Mouse (Mus musculus) fibroblast of lung, adult 2 months (primary cell): ENCODE results near the gene Sox2.

Source experiments
- DNase-seq: peaks from one replicate; pipeline ENCODE4 v3.0.0-alpha.2; 2011; ENCODE audit warnings: low read depth

Sox2 gene

DNA sequence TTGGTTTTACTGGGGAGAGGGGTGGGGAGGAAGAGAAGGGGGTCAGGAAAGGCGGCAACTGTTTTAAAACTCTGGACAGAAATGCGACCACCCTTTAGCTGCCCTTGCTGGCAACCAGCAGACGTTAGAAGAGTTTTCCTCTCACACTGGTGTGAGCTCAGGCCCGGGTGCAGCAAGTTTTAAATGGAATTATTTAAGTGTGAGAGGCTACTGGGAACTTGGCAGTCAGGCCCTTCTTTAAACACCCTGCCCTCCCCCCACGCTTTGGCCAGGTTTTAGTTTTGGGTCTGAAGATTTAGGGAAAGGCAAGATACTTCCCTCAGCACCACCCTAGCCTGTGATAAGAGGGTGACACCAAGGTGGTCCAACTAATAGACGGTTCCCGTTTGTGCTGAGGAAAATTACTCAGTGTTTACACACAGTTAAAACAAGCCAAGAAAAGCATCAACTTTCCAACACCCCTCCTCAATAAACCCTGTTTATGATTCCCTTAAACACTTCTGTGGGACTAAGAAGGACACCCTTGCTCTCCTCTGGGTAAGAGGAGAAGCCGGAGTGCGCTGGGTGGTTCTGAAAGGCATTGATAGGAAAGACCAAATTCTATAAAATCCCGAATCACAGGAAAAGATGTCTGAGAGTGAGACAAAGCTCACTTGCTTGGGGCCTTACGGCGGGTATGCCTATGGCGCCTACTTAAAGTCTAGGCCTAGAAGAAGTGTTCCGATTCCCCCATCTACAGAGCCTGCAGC, 10.5 kb downstream of the Sox2 start:
- DNase-seq = no peak

- no peak for DNase-seq
Measured at GRCm38 (mm10) chr3:34661341-34662007, 11.3 kb downstream of the Sox2 start.

DNA sequence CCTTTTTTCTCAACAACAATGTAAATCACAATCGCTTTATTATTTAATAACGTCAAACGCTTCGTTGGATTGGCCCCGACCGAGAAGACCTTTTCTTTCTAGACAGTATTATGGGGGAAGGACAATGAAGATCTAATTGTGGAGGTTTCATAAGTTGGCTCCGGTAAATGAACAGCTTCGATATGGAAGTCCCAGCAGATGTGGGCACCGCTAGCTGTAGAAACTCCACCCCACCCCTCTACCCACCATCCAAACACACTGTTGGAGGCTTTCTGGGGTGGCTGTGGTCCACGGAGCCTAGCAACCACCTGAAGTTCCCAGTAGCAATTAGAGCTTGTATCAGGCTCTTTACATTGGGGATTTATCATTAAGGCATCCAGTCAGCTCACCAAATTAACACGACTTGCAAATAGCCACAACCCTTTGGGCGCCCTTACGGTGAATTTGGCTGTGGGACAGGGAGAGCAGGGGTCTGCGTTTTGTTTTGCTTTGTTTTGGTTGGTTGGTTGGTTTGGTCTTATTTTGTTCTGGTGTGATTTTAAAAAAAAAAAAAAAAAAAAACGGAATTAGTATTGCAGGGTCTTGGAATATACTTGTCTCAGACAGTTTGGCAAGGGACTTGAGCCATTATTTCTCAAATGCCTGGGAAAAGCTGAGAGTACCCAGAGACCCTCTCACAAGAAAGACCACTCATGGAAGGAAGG, 12.0 kb downstream of the Sox2 start:
- DNase-seq = no peak

DNA sequence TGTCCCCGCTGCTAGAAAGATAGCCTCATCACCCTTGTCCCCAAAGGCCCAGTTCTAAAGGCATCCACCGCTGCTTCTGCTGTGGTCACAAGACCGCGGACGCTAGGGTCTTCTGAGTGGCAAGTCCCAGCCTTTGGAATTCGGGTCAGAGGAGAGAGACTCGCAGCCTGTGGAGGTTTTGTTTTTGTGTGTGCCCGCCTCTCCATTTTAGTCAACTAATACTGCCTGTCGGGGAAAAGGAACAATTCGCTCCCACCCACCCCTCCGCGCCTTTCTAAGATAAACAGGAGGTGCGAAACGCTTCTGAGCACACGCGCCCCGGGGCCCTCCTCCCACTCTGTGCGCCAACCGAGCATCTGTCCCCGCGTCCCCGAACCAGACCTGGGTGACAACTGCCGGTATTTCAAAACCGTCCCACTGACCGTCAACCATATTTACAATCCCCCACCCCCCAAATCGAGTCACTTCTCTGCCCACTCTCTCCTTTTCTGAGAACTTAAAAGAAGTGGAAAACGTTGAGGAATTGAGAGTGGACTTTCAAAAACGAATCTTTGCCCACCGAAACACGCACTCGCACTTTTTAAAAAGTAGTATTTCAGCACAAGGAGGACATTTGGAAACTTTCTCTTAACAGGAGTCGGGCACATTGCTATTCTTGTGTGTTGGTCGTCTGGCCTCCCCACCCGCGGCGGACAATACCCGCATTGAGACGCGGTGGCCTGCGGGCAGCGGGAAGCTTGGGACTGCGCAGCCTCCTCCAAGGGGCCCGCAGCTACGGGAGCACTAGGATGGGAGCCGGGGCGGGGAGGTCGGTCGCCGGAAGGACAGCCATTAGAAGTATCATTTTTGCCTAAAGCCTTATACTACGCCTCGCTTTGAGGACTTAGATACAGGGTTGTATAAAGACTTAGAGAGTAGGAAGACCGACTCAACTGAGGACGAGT, 12.8 kb downstream of the Sox2 start:
- no peak for DNase-seq

DNA sequence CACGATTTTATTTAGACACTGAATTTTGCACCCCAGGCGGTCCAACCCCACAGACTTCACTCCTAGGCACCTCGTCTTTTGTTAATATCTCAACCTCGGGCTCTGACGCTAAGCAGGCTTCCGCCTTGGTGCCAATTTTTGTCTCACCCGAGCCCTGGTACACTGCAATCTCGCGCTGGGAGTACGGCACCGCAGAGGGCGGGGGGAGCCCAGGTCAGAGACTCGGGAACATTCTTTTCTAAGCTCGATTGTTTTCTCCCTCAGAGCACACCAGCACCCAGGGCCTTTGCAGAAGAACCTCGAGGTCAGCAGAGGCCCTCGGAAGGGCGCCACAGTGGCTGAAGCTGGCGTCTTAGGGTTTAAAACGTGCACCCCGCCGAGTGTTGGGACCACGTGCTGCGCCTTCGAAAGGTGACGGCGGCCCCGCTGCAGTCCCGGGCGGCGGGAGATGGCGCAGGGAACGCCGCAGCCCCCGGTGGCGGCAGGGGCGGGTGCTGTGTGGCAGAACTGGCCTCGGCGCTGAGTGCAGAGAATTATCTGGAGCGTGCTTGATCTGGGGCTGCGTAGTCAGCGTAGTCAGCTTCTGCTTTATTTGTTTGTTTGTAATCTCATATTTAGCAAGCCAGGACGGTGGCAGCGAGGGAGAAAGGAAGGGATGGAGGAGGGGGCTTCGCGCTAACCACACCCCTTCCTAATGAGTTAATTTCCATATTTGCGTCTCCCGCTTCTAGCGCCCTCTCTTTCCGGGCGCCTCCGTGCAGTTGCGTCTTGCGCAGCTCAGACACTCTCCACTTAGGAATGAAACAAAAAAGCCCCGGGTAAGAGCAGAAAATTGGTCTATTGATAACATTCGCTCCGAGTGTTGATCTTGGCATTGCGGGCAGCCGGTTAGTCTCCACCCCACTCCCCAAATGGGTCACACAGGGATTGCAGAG, 13.8 kb downstream of the Sox2 start:
- no peak for DNase-seq

DNA sequence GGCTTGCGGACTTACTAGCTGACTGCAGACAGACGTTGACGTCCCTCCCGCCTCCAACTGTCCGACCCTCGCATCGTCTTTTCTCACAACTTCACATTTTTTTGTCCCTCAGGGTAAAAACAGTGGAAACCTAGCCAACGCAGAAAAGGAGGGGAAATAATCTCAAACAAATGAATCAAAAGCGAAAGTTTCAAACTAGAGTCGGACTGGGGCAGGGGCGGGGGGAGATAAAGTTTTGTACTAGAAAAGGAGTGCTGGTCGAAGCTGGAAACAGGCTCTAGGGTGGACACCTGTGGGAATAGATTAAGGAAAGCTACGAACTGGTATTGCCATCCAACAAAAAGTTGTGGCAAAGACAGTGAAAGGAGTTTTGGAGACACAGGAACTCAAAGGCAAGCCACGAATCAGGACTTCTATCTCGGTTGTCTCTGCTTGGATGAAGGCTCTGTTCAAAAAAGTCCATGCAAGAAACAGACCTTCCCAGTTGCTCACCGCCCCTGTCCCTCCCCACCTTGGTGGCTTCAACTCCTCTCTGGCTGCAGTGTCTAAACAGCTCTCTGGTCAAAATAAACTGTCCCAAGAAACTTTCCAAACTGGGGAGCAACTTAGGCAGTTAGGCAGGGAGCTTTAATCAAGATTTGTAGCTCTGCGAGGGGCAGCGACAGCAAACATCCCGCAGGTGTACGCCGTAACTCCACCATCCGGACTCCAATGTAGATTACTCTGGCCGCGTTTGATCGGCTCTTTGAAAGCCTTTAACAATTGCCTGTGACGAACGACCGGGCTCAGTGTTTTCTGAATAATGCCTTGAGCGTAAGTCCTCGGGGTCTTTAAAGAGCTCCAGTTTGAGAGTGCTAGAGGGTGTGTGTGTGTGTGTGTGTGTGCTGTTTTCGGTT, 14.7 kb downstream of the Sox2 start:
- DNase-seq = no peak

DNA sequence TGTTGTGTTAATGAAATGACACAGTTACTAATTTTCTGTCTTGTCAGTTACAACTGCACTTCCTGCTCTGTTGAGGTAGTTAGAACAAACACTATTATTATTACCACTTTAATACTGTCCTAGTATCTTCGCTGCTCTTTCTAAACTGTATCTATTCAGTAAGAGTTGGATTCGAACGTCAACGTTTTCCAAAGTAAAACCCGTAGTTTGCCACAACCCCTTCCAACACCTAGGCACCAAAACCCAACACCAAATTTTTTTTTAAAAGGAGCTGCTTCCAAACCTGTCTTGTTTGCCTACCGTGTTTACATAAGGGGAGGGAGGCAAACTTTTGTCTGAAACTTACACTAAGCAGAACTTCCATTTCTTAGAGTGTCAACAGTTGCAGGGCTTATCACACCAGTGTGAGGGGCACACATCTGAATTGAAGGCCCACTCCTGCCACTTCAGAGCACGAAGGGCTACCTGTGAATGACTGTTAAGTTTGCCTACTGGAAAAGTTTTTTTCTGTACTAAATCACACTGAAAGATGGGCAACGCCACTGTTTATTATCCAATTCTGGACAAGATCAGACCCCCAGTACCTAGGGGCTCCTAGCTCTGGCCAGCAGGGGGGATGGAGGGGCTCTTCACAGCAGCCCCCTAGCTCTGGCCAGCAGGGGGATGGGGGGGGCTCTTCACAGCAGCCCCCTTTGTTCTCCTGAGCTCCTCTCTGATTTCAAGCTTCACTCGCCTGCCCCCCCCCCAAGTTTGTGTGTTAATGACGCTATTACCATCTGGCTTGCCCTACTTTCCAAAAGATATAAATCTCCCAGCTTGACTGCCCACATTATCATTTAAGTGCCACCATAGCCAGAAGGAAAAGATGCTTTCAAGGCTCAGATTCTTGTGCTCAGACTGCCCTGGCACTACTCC, 15.8 kb downstream of the Sox2 start:
- DNase-seq = no peak

GRCm38 (mm10) chr3:34667180-34667579, 17.0 kb downstream of the Sox2 start:
- DNase-seq = no peak

DNA sequence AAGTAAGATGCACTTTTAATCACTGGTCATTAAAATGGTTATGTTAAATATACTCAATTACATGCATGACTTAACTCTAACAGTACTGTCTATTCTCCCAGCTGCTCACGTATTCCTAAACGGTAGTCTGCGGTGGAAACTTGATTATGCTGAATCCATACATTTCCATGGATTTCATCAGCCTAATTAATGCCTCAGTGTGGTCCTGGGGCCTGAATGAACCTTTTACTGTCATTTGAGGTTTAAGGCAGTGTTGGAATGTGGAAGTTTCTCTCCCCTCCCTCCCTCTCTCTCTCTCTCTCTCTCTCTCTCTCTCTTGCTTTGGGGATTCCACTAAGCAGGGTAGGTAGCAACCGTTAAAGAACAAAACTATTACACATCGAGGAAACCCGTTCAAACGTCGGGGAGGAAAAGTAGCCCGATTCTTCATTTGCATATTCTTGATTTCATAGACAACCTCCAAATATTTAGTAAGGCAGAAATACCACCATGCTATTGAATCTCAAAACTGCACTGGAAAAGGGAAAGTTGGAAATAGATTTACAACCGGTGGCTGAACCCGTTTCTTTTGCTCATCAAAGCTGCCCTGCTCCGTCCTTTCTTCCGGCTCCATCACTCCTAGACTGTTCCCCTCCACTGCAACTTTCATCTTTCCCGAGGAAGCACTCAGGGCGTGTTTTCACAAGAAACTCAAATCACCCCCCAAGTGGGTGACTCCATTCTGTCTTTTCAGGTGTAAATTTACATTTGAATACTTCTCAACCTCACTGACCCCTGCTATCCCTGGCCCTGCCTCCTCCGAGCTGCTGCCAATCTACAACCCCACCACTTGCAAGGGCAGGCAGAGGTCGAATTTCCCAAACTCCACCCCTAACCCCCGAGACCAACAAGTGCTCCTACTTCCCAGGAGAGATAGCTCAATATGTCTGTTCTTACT, 17.9 kb downstream of the Sox2 start:
- DNase-seq = no peak

DNA sequence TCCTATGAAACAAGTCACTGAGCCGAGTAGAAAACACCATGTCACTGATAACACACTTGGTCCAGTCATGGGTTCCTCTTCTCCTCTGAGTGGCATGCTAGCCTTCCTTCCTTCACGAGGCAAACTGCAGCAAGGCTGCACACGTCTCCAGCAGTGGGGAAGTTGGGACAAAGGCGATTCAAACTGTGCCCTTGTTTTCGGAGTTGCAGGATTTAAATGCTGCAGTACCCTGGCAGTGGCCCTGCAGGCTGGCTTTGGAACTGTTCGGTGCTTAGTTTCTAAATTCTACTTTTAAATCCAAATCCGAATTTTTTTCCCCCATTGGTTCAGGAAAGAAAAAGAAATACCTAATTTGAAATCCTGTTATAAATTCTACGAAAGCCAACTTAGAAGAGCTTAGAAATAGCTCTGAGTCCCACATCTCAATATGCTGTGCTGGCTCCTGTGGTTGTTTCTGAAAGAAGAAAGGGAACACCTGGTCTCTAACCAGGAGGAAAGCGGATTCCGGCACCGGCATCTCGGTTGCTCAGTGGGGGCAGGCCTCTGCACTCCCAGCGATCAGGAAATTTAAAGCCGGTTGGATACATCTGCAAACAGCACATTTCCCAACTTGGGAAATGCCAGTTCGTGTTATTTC, 20.9 kb downstream of the Sox2 start:
- DNase-seq = no peak

DNA sequence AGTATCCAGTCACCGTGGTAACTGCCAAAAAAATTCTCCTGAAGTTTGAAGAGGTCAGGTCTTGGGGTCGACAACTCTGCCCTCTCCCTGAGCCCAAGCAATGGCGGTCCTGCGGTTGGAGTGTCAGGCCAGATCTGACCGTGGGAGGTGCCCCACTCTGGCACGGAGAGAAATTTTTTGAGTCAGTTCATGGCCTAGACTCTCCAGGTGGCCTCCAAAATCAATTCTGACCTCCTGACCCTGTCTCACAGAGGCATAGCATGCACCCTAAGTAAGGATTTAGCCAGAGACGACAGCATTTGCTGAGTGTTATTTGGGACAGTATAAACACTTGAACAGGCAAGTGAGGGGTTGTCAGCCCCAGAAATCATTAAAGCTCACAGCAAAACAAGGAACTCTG, 28.6 kb downstream of the Sox2 start:
- DNase-seq = no peak

DNA sequence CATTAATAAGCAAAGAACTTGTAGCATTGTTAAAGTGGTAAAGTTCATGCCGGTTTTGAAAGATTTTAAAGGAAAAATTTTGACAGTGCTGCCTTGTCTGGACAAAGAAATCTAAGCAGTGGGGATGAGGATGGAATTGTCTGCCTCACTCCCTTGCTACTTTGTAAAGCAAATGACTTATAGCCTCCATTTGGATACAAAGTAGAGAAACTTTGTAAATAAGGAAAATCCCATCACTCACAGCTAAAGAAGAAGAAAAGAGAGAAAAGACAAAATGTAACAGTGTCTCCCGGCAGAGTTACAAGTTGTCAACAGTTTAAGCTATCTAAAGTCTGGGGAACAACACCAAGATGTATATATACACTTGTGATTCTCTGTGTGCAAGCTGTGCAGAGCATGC, 29.2 kb downstream of the Sox2 start:
- DNase-seq = no peak

DNA sequence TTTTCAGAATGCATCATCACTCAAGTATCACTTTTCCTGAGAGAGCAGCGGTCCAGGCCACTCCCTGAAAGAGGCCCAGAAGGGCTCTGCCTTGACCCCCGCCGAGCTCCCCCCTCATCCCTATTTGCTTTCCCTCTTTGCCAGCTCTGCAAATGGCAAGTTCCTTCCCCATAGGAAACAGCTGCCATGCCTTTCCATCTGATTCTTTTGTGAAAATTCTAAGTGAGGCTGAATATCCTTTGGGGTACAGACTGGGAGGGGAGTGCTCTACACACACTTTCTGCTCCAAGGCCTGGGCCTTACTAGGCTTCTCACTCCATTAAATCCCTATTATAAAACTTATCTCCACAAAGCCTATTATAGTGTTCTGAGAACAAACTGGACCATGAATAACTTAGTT, 29.7 kb downstream of the Sox2 start:
- DNase-seq = no peak

DNA sequence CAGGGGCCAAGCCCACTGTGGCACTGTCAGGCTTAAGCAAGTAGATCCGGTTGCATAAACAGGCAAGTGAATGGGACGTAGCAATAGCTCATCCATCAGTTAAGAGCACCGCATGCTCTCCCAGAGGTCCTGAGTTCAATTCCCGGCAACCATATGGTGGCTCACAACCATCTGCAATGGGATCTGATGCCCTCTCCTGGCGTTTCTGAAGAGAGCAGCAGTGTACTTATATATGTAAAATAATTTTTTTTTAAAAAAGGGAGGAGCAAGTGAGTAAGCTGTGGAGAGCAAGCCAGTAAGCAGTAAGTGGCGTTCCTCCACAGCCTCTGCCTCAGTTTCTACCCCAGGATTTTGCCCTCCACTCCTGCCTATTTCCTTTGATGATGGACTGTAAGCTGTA, 37.9 kb downstream of the Sox2 start:
- no peak for DNase-seq

DNA sequence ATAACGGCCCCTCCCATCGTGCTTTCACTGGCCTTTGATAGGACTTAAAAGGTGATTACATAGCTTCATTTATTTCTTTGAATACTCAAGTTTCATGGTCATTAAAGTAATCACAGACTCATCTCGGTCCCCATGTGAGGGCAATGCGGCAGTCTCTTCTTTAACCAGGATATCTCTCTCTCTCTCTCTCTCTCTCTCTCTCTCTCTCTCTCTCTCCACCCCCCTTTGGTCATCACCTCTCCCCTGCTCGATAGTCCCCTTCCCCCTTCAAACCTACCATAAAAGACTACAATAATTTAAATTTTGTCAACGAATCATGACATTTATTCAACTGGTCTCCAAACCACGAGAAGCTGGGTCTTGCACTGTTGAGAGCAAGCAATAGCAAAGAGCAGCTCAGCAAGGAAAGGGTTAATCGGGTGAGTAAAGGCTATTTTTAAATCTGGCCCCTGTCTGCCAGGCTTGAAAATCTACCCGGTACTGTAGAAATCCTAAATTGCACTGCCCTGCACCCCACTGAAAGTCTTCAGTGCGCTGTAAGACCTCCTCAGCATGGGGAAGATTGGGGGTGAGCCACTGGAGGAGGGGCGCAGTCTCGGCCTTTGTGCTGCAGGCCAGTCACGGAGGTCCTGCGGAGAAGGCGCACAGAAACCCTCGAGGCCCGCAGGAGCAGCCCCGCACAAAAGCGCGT, 41.6 kb downstream of the Sox2 start:
- DNase-seq = no peak

DNA sequence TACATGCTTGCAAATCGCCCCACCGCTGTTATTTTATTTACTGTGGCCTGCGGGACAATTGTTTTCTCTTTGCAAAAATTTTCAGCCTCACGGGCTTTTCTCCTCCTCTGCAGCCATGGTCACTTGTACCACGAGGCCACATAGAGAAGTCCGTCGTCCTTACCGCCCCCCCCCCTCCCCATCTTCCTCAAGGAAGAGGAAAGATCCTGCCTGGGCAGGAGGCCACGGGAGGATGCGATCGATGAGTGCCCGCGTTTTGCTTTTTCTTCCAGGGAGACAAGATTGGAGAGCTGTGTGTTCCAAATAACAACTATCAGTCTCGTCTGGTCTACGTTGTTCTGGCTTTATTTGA, 42.2 kb downstream of the Sox2 start:
- DNase-seq = no peak
